Mouse (Mus musculus) myocyte (in vitro differentiated cells): ENCODE results near the gene Parp16. TPM values are rescaled to one million over a fixed set of nuclear protein-coding genes. Genes with fewer than 3 reads are reported as not detected.

Experiments used
- H3K27me3 ChIP-seq: one replicate; pipeline ENCODE4 v1.6.1; 2011; ENCODE audit not compliant: control insufficient read depth, insufficient read depth, insufficient read length
- H3K36me3 ChIP-seq: one replicate; pipeline ENCODE4 v1.6.1; 2011; ENCODE audit not compliant: control insufficient read depth, insufficient read depth
- H3K4me2 ChIP-seq: one replicate; pipeline ENCODE4 v1.6.1; 2011; ENCODE audit warnings: low read depth, control low read depth
- H3K4me3 ChIP-seq: one replicate; pipeline ENCODE4 v1.5.1; 2011; ENCODE audit warnings: mild to moderate bottlenecking, control low read depth, moderate library complexity
- H3K79me2 ChIP-seq: one replicate; pipeline ENCODE4 v1.6.1; 2011; ENCODE audit not compliant: control insufficient read depth, insufficient read depth
- H3ac ChIP-seq: one replicate; pipeline ENCODE4 v1.6.1; 2011; ENCODE audit not compliant: control insufficient read depth, insufficient read length
- CEBPB ChIP-seq: IDR thresholded peaks from 2 replicates; pipeline ENCODE4 v1.6.1; 2011; ENCODE audit warnings: mild to moderate bottlenecking, moderate library complexity; ENCODE audit not compliant: poor library complexity, insufficient read depth, severe bottlenecking
- E2F4 ChIP-seq: IDR thresholded peaks from one replicate; pipeline ENCODE4 v1.6.1; 2011; ENCODE audit warnings: mild to moderate bottlenecking, control low read depth, moderate library complexity; ENCODE audit not compliant: insufficient read depth
- MAX ChIP-seq: IDR thresholded peaks from one replicate; pipeline ENCODE4 v1.6.1; 2011; ENCODE audit warnings: low read depth, mild to moderate bottlenecking, control low read depth
- MYOD1 ChIP-seq, 3 experiments: IDR thresholded peaks; one replicate each; pipeline ENCODE4 v1.6.1; 2011; ENCODE audit warnings: control low read depth in 2 of 3, low read depth in 2 of 3, mild to moderate bottlenecking in 2 of 3, moderate library complexity in 1 of 3; ENCODE audit not compliant: insufficient read length in 2 of 3, control insufficient read depth in 1 of 3
- MYOG ChIP-seq, 3 experiments: IDR thresholded peaks; one replicate each; pipeline ENCODE4 v1.6.1; 2011; ENCODE audit warnings: control low read depth in 2 of 3, low read depth in 2 of 3, mild to moderate bottlenecking in 2 of 3; ENCODE audit not compliant: insufficient read length in 2 of 3, control insufficient read depth in 1 of 3, insufficient read depth in 1 of 3
- POLR2A ChIP-seq: IDR thresholded peaks from one replicate; pipeline ENCODE4 v1.6.1; 2011; ENCODE audit warnings: low read depth, mild to moderate bottlenecking, control low read depth, moderate library complexity; ENCODE audit not compliant: insufficient read length
- POLR2AphosphoS2 ChIP-seq: IDR thresholded peaks from one replicate; pipeline ENCODE4 v1.6.1; 2011; ENCODE audit warnings: low read depth, control low read depth; ENCODE audit not compliant: insufficient read length
- REST ChIP-seq: IDR thresholded peaks from one replicate; pipeline ENCODE4 v1.6.1; 2011; ENCODE audit warnings: mild to moderate bottlenecking, control low read depth, moderate library complexity; ENCODE audit not compliant: insufficient read depth, insufficient read length
- SRF ChIP-seq: IDR thresholded peaks from one replicate; pipeline ENCODE4 v1.6.1; 2011; ENCODE audit warnings: low read depth; ENCODE audit not compliant: control insufficient read depth, insufficient read length
- TCF12 ChIP-seq: IDR thresholded peaks from one replicate; pipeline ENCODE4 v1.6.1; 2011; ENCODE audit warnings: mild to moderate bottlenecking, control low read depth; ENCODE audit not compliant: poor library complexity, insufficient read depth, severe bottlenecking
- TCF3 ChIP-seq: IDR thresholded peaks from one replicate; pipeline ENCODE4 v1.6.1; 2011; ENCODE audit warnings: low read depth, control low read depth; ENCODE audit not compliant: insufficient read length
- USF1 ChIP-seq: IDR thresholded peaks from one replicate; pipeline ENCODE4 v1.6.1; 2011; ENCODE audit warnings: low read depth, mild to moderate bottlenecking, control low read depth, moderate library complexity
- polyA plus RNA-seq: library from polyadenylated mRNA; unstranded; fragments of >200 nt; fragmentation: generic; extraction: Trizol; gene quantifications from one replicate; pipeline ENCODE4 v1.2.1, GENCODE M21; 2012; ENCODE audit warnings: missing spikeins

The Parp16 gene
- polyA plus RNA-seq, 1 experiment = 2.2 TPM

- H3K4me3 ChIP-seq = no peak overlapping the region
- no peaks in the 10 kb centered on the region for H3K36me3 ChIP-seq
- H3K27me3 ChIP-seq = peaks cover 68% of the 10 kb centered on the region
- H3ac ChIP-seq = no peak overlapping the region
- no peak overlapping the region for H3K4me2 ChIP-seq
- TF ChIP-seq MAX (no peak), SRF (no peak)
- H3K79me2 ChIP-seq = no peaks in the 10 kb centered on the region
These were observed 32.2 kb upstream of the Parp16 start for GRCm38 (mm10) chr9:65162711-65163639.

GRCm38 (mm10) chr9:65164870-65165269, 30.3 kb upstream of the Parp16 start:
- no peak for TF ChIP-seq POLR2A
- no peak for TF ChIP-seq MAX
- no peak for TF ChIP-seq MYOD1 (IDR thresholded peaks at IDR 0.05; ENCODE audit: control insufficient read depth in 1 of 3, insufficient read length in 2 of 3, low read depth in 2 of 3)
- no peak for TF ChIP-seq TCF3
- no peak for TF ChIP-seq MYOG (IDR thresholded peaks at IDR 0.05; ENCODE audit: control insufficient read depth in 1 of 3, insufficient read depth in 1 of 3, insufficient read length in 2 of 3, low read depth in 2 of 3)
- TF ChIP-seq E2F4 = no peak
- TF ChIP-seq SRF = no peak
- no peak for TF ChIP-seq REST
- no peak for TF ChIP-seq TCF12
- TF ChIP-seq USF1 = no peak
- no peak for TF ChIP-seq CEBPB
- TF ChIP-seq POLR2AphosphoS2 = no peak
- Histone ChIP-seq H3K36me3 (no peaks in the 10 kb centered on the region), H3K79me2 (no peaks in the 10 kb centered on the region), H3K4me2 (no peak overlapping the region), H3K4me3 (no peak overlapping the region), H3ac (no peak overlapping the region), H3K27me3 (peaks cover 51% of the 10 kb centered on the region)

DNA sequence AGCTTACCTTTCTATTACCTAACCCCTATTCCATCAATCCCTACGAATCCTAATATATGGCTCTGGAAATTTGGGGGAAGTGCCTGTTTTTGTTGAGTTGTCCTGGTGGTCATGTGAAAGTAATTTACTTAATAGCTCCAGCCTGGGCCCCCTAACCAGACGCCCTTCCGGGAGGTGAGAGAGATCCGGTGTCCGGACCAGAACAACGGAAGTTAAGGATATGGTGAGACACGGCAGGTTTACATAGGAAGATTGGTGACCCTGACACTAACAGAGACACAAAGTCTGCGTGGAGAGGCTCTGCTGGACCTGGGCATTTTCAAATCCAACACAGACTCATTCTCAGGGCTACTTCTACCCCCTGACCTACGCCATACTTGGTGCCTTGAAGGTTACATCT, 28.8 kb upstream of the Parp16 start:
- H3K27me3 ChIP-seq = peaks cover 38% of the 10 kb centered on the region
- H3K4me2 ChIP-seq = no peak overlapping the region
- H3K4me3 ChIP-seq = no peak overlapping the region
- no peak for TF ChIP-seq MYOD1 (IDR thresholded peaks at IDR 0.05; ENCODE audit: control insufficient read depth in 1 of 3, insufficient read length in 2 of 3, low read depth in 2 of 3)
- no peak for TF ChIP-seq POLR2AphosphoS2
- TF ChIP-seq CEBPB = no peak
- no peak for TF ChIP-seq TCF3
- TF ChIP-seq REST = no peak
- TF ChIP-seq MYOG (IDR thresholded peaks at IDR 0.05; ENCODE audit: control insufficient read depth in 1 of 3, insufficient read depth in 1 of 3, insufficient read length in 2 of 3, low read depth in 2 of 3) = no peak
- TF ChIP-seq TCF12 = no peak
- H3K79me2 ChIP-seq = no peaks in the 10 kb centered on the region
- H3K36me3 ChIP-seq = no peaks in the 10 kb centered on the region
- H3ac ChIP-seq = no peak overlapping the region

GRCm38 (mm10) chr9:65168534-65168933, 26.6 kb upstream of the Parp16 start:
- no peaks in the 10 kb centered on the region for H3K36me3 ChIP-seq
- no peak overlapping the region for H3ac ChIP-seq
- H3K27me3 ChIP-seq = peaks cover 31% of the 10 kb centered on the region
- no peaks in the 10 kb centered on the region for H3K79me2 ChIP-seq
- no peak for TF ChIP-seq POLR2A
- TF ChIP-seq CEBPB = no peak
- TF ChIP-seq REST = no peak
- TF ChIP-seq USF1 = no peak
- TF ChIP-seq E2F4 = no peak
- no peak for TF ChIP-seq SRF
- TF ChIP-seq TCF12 = no peak
- TF ChIP-seq MYOD1 (IDR thresholded peaks at IDR 0.05; ENCODE audit: control insufficient read depth in 1 of 3, insufficient read length in 2 of 3, low read depth in 2 of 3) = no peak
- no peak for TF ChIP-seq POLR2AphosphoS2
- no peak for TF ChIP-seq MYOG (IDR thresholded peaks at IDR 0.05; ENCODE audit: control insufficient read depth in 1 of 3, insufficient read depth in 1 of 3, insufficient read length in 2 of 3, low read depth in 2 of 3)
- TF ChIP-seq TCF3 = no peak
- no peak for TF ChIP-seq MAX
- no peak overlapping the region for H3K4me2 ChIP-seq
- H3K4me3 ChIP-seq = no peak overlapping the region

- no peak overlapping the region for H3K4me2 ChIP-seq
- no peaks in the 10 kb centered on the region for H3K36me3 ChIP-seq
- no peak overlapping the region for H3K4me3 ChIP-seq
- no peaks in the 10 kb centered on the region for H3K79me2 ChIP-seq
- no peak overlapping the region for H3ac ChIP-seq
- TF ChIP-seq TCF12 = no peak
- no peak for TF ChIP-seq CEBPB
- peaks cover 31% of the 10 kb centered on the region for H3K27me3 ChIP-seq
These were observed 26.2 kb upstream of the Parp16 start for GRCm38 (mm10) chr9:65168952-65169351.
